Mouse (Mus musculus) CD4-positive helper T cell, adult 2 months (primary cell): ENCODE measurements around the gene Olfr522.
A peak's percentile ranks its signal among the peaks of the same experiment; 100 is the strongest.
"Not testable (repeated sequence)": the region's sequence is repeated elsewhere in the genome, so short reads cannot be mapped to it uniquely, and the experiment has no call there.

ENCODE experiments used
- DNase-seq: peaks from one replicate; pipeline ENCODE4 v3.0.0-alpha.2; 2012; ENCODE audit warnings: low read depth, missing footprints, low spot score

Gene Olfr522

GRCm38 (mm10) chr7:140167950-140168349 is 3.4 kb upstream of the Olfr522 start:
- no peak for DNase-seq

GRCm38 (mm10) chr7:140160363-140160762 is 4.2 kb downstream of the Olfr522 start:
- DNase-seq = no peak

- DNase-seq = no peak
These were observed 10.2 kb downstream of the Olfr522 start, which contains the start of gene Sprn for GRCm38 (mm10) chr7:140154218-140154927. Gene Sprn, minus strand, starts transcription at chr7:140154877.

GRCm38 (mm10) chr7:140153829-140154217 is 10.7 kb downstream of the Olfr522 start:
- no peak for DNase-seq

- no peak for DNase-seq
These were observed 11.2 kb downstream of the Olfr522 start for GRCm38 (mm10) chr7:140153383-140153782.

GRCm38 (mm10) chr7:140144550-140144949 is 20.0 kb downstream of the Olfr522 start:
- no peak for DNase-seq

GRCm38 (mm10) chr7:140141350-140141749 is 23.2 kb downstream of the Olfr522 start:
- DNase-seq = peak; percentile 77

- DNase-seq = no peak
These were observed 26.6 kb downstream of the Olfr522 start for GRCm38 (mm10) chr7:140138021-140138310.

- DNase-seq = peak; percentile 95
These were observed 27.2 kb downstream of the Olfr522 start, which contains the start of gene Mtg1 for GRCm38 (mm10) chr7:140137135-140138020. Gene Mtg1, plus strand, starts transcription at chr7:140137564.

- no peak for DNase-seq
These were observed 29.3 kb downstream of the Olfr522 start for GRCm38 (mm10) chr7:140135106-140135770.

- not testable (repeated sequence) for DNase-seq
These were observed 30.5 kb downstream of the Olfr522 start for GRCm38 (mm10) chr7:140134033-140134432.

- not testable (repeated sequence) for DNase-seq
These were observed 32.4 kb downstream of the Olfr522 start for GRCm38 (mm10) chr7:140132184-140132583.

GRCm38 (mm10) chr7:140127911-140128310 is 36.7 kb downstream of the Olfr522 start:
- no peak for DNase-seq

- no peak for DNase-seq
These were observed 37.6 kb downstream of the Olfr522 start for GRCm38 (mm10) chr7:140126934-140127333.

- DNase-seq = no peak
These were observed 38.6 kb downstream of the Olfr522 start for GRCm38 (mm10) chr7:140126022-140126350.

GRCm38 (mm10) chr7:140125278-140126021 is 39.1 kb downstream of the Olfr522 start:
- DNase-seq = peak; percentile 90

- no peak for DNase-seq
These were observed 40.2 kb downstream of the Olfr522 start for GRCm38 (mm10) chr7:140124382-140124781.

GRCm38 (mm10) chr7:140122765-140123164 is 41.8 kb downstream of the Olfr522 start:
- DNase-seq = no peak

GRCm38 (mm10) chr7:140121338-140121910 is 43.1 kb downstream of the Olfr522 start:
- DNase-seq = no peak

GRCm38 (mm10) chr7:140120484-140120883 is 44.1 kb downstream of the Olfr522 start:
- DNase-seq = no peak
